Mouse (Mus musculus): Measurements from ENCODE around the gene Heg1. TPM values are rescaled to one million over a fixed set of nuclear protein-coding genes. Genes with fewer than 3 reads are reported as not detected.

Heg1 gene
- total RNA-seq, 2 experiments from 2014 or later: 81.5 to 84.5 TPM

DNA sequence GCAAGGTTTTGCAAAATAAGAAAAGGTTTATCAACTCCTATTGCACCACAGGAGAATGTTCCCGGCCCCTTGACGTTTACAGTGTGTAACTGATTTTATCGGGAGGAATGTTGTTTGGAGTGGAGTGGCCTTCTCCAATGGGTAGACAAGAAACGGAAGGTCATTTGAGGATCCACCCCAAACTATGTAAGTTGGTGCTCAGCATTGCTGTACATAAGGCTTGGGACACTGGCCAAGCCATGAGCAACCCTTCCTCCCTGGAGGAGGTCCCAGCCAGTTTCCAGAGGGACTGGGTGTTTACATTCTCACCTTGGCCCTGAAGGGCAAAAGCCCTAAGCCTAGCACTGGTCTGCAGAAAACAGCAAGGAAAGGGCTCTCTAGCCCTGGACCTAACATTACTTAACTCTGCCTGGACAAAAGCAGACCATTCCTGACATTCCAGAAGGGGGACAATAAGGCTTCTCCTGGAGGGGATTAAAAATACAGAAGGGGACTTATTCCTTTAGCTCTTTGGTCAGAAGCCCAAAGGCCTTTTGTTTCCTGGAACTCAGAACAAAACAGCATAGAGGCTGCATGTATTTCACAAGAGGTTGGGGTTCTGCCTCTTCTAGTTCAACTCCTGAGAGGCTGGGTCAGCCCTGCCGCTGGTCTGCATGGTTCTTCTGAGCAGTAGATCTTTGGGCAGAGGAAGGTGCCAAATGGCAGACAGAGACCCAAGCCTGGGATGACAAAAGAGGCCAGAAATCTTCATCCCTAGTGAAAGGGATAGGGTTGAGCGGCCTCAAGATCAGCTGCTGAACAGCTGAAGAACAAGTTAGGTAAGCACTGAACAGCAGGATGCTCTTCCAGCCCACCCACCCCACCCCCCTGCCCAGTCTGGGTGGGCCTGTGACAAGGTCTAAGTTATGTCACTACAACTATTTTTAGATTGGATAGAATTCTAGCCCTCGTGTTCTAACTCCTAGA, 7.5 kb upstream of the Heg1 start:
- DNase-seq (ENCODE audit: low spot score in 2 of 2): no peak

DNA sequence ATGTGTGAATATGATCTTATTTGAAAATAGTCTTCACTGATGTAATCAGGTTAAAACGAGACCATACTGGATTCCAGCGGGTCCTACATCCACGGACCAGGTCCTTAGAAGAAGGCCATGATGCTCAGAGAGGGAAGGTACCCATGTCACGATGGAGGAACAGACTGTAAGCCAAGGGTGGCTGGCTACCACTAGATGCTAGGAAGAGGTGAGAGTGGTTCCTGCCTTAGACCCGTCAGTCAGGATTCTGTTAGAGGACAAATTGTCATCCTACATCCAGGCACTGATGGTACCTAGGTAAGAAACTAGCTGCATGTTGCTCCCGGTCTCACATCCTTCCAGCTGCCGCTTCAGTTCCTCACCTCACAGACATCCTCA, 6.9 kb upstream of the Heg1 start:
- DNase-seq (ENCODE audit: low spot score in 2 of 2): no peak

- no peak for DNase-seq (ENCODE audit: low spot score in 2 of 2)
These were observed 6.3 kb upstream of the Heg1 start for GRCm38 (mm10) chr16:33677901-33678300.

DNA sequence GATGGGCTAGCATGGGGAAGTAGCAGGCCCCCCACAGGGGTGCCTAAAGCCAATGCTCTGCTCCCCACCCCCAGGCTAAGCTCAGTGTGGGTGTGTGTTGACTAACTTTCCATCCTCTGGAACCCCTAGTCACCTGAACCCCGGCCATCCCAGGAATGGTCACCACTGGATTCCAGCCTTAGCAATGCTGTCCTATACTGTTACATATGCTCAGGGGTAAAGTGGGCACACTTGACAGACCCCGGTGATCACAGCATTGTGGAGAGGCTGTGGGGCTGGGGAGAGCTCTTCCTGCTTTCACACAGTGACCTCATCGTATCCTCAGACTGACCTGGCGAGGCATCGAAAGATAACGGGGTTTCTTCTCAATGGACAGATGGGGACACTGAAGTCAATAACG, 3.9 kb upstream of the Heg1 start:
- no peak for DNase-seq (ENCODE audit: low spot score in 2 of 2)

- DNase-seq (ENCODE audit: low spot score in 2 of 2): no peak
These were observed 3.4 kb upstream of the Heg1 start for GRCm38 (mm10) chr16:33680816-33681215.

- DNase-seq (ENCODE audit: low spot score in 2 of 2): no peak
These were observed 2.5 kb upstream of the Heg1 start for GRCm38 (mm10) chr16:33681661-33682060.

DNA sequence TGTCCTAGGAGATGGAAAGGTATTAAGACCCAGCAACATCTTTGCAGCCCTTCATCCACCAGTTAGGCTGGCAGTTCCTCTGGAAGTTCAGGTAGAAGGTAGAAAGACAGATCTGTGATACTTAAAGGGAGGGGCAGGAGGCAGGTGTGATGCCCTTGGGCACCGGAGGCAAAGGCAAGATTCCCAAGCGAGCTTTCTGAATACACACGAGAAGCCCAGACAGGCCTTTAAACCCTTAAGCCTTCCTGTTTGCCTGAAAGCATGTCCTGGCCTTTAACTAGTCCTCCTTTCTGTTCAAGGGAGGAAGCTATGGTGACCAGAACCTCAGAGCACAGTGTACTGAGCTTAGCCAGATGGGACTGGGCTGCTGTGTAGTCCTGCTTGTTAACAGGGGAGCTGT, 1.5 kb upstream of the Heg1 start:
- DNase-seq (ENCODE audit: low spot score in 2 of 2): no peak

DNA sequence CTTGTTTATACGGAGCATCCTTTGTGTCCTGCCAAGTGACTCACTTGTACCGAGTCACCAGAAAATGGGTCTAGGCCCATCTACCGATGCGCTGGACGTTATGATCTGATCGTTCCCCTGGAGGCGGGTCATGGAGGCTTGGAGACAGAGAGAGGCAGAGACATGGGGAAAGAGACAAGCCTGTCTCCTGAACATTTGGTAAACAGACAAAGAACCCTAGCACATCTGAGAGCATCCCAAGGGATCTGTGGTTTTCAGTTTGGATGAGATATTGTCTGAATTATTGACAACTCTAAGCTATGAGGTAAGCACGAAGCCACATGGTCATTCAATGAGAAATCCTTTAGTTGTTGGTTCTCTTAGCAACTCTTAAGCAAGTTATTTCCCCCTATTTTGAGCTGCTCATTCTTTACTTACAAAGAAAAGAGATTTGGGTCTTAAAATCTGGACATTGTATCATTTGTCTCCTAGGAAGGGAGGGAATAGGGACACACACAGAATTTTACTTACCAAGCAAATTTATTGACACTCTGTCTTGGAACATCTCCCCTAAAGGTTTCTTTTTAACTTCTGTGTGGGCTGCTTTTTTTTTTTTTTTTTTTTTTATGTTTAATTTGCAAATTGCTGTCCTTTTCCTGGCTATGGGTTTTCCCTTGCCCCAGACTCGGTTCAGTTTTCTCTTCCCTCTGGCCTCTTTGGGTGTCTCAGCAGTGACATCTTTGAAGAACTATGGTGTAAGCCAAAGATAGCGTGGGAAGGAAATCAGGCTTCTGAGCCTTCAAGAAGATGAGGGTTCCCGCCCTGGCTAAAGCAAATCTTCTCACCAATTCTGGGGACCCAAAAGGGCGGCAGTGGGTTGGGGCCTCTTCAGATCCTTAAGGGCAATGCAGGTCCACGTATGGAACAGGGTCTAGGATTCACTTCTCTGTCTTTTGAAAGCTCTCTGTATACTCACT, 686 bp upstream of the Heg1 start:
- DNase-seq (ENCODE audit: low spot score in 2 of 2): no peak

GRCm38 (mm10) chr16:33684703-33685701, 832 bp downstream of the Heg1 start:
- DNase-seq (ENCODE audit: low spot score in 2 of 2): no peak

DNA sequence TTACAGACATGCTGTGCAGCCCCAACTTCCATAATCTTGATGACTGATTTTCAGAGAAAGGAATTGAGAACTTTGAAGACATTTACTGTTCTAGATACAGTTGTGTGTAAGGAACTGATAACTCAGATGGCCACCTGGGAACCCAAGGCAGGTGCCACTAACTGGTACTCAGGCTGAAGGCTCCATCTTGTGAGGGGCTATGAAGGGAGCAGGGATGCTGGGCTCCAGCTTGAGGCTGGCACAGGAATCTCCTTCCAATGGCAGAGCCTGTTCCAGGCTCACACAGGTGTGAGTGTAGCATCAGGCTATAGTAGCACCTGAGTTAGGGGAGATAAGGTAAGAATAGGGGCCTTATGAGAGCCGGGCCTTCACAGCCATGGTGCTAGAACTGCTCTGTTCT, 1.9 kb downstream of the Heg1 start:
- no peak for DNase-seq (ENCODE audit: low spot score in 2 of 2)

GRCm38 (mm10) chr16:33687724-33688123, 3.6 kb downstream of the Heg1 start:
- no peak for DNase-seq (ENCODE audit: low spot score in 2 of 2)

DNA sequence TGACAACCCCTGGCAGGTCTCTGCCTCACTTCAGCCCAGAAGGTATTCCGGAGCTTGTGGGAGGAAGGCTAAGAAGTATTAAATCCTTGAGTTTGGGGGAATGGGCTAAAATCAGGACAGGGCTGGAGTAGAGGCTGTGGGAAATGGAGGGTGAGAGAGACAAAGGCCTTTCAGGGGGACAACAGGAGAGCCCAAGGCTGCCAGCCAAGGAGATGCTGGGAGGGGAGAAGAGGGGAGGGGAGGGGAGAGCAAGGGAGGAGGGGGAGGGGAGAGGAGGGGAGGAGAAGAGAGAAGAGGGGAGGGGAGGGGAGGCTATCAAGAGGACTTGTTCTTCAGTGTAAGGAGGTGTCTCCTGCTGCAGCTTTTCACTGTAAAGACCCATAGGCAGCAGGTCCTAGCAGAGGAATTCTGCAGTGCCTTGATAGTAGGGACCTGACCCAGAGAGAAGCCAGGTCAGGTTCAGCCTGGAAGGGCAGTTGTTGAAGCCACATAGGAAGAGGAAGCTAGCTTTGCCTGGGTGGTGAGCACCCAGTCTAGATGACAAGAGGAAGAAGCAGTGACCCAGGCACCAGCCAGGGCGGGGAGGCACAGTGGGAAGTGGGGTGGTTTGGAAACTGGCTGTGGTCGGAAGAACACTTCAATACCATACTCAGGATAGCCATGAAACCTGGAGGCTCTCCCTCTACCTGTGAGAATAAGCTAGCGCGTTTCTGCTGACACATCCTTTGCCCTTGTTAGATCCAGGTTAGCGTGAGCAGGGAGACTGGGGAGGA, 7.0 kb downstream of the Heg1 start:
- DNase-seq (ENCODE audit: low spot score in 2 of 2): no peak

DNA sequence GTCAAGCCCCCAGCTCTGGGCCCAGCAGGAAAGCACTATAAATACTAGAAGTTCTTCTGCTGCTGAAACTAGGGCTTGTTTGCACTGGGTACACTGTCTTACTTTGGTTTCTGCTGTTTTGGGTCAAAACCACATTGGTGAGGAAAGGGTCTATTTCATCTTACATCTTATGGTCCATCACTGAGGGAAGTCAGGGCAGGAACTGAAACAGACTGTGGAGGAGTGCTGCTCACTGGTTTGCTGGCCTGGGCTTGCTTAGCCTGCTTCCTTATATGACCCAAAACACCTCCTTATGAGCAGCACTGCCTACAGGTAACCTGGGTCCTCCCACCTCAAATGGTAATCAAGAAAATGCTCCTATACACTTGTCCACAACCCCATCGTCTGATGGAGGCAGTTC, 9.4 kb downstream of the Heg1 start:
- no peak for DNase-seq (ENCODE audit: low spot score in 2 of 2)

- no peak for DNase-seq (ENCODE audit: low spot score in 2 of 2)
These were observed 12.8 kb downstream of the Heg1 start for GRCm38 (mm10) chr16:33696811-33697575.

- DNase-seq (ENCODE audit: low spot score in 2 of 2): no peak
These were observed 13.6 kb downstream of the Heg1 start for GRCm38 (mm10) chr16:33697576-33698276.

DNA sequence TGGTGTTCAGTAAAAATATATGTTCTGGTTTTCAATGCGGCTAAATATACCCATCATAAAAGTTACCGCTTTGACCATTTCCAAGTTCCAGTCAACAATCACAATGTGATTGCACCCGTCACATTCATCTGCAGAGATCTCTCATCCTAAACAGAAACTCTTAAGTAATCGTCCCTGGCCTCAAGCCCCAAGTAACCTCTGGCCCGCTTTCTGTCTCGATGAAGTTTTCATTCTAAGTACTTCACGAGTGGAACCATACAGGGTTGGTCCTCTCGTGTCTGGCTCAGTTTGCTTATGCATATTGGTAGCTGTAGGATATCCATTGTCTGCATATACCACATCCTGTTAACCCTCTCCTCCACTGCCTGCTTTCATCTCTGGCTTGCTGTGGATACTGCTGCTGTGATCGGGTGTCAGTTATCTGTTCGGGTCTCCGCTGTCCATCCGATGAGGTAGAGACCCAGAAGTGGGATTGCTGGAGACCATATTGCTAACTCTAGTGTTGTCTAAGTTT, 14.2 kb downstream of the Heg1 start:
- DNase-seq (ENCODE audit: low spot score in 2 of 2): no peak

DNA sequence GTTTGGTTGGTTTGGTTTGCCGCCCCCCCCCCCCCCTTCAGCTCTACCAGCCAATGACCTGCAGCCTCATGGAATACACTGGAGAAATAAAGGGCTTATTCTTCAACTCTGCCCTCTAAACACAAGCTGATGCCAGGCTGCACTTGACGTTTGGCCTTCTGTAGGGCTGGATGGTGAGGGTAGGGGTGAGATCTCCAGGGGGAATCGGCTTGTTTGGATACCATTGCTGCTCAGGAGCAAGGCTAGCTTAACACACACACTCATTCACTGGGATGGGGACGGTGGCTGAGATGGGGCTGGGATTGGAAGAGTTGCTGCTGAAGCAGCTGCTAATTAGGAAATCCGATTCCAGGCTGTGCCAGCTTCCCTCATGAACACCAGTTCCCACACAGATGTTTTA, 16.4 kb downstream of the Heg1 start:
- no peak for DNase-seq (ENCODE audit: low spot score in 2 of 2)

GRCm38 (mm10) chr16:33701872-33702271, 17.7 kb downstream of the Heg1 start:
- DNase-seq (ENCODE audit: low spot score in 2 of 2): no peak

Measured in adrenal gland, postnatal 4 days (tissue).